Mouse (Mus musculus) megakaryocyte progenitor cell, adult 5-6 weeks (primary cell): Measurements from ENCODE around the gene Dvl1. TPM values are rescaled to one million over a fixed set of nuclear protein-coding genes. Genes with fewer than 3 reads are reported as not detected.

Source experiments
- ATAC-seq: replicated peaks from 2 replicates; pipeline ENCODE4 v1.8.0; 2016; ENCODE audit warnings: mild to moderate bottlenecking, moderate TSS enrichment, inconsistent platforms; ENCODE audit not compliant: poor library complexity
- total RNA-seq, 2 experiments: library from RNA; stranded (forward) in 1 of 2; stranded (reverse) in 1 of 2; fragments of 157-497, 149-512 nt in 1 of 2; fragments of 200-1000 nt in 1 of 2; gene quantifications; 2 replicates each; pipeline versions ENCODE4 v1.2.3 to v1.2.4; 2015 to 2017

Gene Dvl1
- total RNA-seq, 2 experiments from 2014 or later, result 9.6 to 13.0 TPM

DNA sequence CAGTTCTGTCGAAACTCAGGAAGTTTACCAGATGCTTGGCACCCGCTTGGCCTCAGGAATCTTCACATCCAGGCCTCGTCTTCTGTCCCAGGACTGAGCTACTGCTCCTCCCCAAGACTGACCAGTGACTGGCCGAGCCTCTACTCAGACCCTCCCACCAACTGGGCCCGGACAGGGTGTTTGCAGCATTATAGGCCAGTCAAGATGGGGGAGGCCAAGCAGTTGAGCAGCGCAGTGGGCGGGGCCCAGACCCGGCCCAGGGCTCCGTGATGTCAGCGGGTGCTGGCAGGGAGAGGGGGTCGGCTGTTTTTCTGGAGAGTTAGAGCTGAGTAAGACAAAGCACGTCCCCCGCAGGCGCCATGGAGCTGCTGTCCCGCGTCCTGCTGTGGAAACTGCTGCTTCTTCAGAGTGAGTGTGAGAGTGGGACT lies 7.7 kb upstream of the Dvl1 start, which contains the start of gene Mxra8:
Mxra8 (plus strand) TSS at position 198 of the 428 bp plus-strand sequence.
- ATAC-seq, result no peak

DNA sequence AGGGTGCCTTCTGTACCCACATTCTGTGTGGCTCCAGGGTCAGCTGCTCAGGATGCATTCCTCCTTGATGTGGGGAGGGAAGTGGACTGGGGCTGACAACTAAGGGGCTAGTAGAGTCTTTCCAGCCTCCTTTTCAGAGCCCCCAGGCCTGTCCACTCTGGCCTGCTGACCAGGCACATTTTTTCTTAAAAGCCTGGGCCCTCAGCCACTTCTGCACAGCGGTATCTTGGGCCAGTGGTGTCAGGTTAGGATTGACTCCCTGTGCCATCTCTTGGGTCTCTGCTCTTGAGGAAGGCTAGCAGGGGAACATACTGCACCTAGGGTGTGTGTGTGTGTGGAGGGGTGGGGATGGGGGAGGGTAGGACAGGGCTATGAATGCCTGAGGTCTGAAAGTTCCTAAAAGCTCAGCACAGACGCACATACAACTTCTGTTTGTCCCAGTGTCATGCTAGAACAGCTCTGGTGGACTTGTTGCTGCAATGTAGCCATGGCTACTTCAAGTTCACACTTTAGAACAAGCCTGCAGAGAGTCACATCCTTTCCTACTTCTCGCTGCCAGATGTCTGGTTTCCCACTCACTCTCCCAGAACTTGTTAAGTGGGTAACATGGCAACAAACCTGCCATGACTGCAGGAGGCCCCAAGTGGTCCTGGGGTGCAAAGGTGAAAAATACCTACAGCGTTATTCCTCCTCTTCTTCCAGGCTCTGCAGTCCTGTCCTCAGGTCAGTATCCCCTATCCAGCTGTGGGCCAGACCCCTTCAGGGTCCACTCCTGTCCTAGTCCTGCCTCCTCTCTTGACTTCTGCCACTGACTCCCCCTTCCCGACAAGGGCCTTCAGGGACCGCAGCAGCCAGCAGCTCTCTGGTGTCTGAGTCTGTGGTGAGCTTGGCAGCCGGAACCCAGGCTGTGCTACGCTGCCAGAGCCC lies 6.9 kb upstream of the Dvl1 start:
- ATAC-seq, result no peak

DNA sequence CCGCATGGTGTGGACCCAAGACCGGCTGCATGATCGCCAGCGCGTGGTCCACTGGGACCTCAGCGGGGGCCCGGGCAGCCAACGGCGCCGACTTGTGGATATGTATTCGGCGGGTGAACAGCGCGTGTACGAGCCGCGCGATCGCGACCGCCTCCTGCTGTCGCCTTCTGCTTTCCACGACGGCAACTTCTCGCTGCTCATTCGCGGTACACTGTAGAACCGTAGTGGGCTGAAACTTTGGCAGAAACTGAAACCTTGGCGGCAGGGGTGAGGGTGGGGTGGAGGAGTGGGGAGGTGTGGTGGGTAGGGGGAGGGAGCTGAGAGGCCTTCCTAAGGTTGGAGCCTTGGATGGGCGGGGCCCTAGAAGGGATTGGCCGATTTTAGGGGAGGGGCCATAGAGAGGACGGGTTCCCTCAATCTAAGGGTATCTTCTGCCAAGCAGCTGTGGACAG lies 6.2 kb upstream of the Dvl1 start:
- ATAC-seq, result peak; percentile 74

DNA sequence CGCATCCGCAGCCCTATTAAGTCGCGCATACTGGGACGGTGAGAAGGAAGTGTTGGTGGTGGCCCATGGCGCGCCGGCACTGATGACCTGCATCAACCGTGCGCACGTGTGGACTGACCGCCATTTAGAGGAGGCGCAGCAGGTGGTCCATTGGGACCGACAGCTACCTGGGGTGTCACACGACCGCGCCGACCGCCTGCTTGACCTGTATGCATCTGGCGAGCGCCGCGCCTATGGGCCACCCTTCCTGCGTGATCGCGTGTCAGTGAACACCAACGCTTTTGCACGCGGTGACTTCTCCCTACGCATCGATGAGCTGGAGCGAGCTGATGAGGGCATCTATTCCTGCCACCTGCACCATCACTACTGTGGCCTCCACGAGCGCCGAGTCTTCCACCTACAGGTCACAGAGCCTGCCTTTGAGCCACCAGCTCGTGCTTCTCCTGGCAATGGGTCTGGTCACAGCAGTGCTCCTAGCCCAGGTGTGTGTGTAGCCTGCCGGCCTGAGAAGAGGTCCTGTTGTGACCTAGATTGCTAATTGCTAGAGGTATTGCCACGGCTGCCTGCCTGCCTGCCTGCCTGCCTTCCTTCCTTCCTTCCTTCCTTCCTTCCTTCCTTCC lies 5.4 kb upstream of the Dvl1 start:
- ATAC-seq, result peak; percentile 3; the same call in 1 of the 2 replicates

DNA sequence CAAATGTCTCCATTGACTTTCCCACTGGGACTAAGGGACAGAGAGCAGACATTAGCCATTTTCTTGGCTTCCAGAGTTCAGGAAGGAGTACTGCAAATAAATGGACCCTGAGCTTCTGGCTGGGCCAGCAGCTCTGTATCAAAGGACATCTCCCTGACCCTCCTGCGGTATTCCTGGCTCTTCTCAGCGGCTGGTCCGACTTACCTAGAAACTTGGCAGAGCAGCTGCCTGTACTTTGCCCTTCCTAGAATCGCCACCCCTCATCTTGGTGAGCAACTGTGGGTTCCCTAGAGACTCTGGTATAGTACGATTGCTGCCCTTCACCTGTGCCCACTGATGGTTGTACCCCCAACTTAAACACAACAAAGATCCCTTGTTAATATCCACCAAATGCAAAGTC lies 4.0 kb upstream of the Dvl1 start:
- no peak for ATAC-seq

DNA sequence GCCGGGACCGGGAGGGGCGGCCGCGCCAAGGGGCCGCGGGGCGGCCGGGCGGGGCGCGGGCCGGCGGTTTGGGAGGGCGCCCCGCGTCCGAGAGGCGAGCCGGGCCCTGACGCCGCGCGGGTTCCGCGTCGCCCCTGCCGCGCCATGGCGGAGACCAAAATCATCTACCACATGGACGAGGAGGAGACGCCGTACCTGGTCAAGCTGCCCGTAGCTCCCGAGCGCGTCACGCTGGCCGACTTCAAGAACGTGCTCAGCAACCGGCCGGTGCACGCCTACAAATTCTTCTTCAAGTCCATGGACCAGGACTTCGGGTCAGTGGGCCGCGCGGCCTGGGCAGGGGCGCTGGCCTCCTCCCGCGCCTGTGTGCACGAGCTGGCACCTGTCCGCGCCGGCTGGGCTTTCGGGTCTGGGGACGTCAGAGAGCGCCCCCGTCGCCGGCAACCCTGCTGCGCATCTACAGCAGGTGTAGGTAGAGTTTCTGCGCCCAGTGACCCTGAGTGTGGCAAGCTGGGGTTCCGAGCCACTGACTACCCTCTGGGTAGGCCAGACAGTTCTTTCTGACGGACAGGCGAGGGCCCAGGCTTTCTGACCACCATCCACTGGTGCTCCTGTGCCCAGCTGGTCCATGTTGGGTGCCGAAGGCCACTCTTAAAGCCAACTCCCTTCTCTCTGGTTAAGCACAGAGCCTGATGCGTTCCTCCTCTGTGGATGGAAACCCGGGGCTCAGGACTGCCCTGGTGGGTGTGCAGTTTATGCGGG lies 570 bp downstream of the Dvl1 start:
- peak; percentile 21; the same call in 1 of the 2 replicates for ATAC-seq

DNA sequence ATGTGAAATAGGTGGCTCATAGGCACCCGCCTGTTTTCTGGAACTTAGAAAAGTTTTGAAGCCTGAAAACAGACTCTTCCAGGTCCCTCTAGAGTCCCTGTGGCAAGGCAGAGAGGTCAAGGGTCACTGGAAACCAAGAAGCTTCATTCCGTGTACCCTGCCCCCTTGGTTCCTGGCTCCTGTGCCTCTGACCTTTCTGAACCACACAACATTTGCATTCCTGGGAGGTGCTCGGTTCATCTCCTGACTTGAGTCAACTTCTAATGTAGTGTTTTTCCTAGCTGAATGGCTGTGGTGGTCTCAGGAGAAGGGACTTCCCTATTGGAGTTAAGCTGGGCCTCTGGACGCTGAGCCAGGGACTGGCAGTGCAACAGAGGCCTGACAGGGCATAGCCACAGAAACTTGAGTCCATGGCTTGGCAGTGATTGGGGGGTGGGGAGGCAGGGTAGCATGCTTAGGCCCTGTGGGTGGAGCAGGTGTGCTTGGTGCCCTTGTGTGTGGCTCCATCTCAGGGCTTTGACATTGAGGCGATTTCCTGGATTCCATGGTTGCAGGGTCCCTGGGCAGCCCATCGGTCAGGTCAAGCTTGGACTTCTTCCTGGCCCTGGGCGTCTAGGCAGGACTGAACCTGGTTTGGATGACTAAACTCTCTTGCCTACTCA lies 1.4 kb downstream of the Dvl1 start:
- no peak for ATAC-seq

DNA sequence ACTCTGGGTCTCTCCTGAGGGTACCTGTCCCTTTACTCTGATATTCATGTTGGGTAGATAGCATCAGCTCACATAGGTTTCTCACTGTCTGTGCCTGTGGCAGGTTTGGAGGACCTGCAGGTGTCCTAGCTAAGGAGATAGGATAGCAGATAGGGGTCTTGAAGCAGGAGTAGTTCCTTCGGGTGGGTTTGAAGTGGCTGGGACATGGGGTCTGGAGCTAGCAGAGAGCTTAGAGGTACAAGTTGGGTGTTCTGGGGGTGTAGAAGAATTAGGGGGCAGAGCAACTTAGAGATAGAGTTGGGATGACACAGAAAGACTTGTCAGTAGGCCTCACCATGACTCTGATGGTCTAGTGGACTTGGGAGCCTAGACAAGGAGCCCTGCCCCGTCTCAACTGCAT lies 2.2 kb downstream of the Dvl1 start:
- ATAC-seq, result no peak

DNA sequence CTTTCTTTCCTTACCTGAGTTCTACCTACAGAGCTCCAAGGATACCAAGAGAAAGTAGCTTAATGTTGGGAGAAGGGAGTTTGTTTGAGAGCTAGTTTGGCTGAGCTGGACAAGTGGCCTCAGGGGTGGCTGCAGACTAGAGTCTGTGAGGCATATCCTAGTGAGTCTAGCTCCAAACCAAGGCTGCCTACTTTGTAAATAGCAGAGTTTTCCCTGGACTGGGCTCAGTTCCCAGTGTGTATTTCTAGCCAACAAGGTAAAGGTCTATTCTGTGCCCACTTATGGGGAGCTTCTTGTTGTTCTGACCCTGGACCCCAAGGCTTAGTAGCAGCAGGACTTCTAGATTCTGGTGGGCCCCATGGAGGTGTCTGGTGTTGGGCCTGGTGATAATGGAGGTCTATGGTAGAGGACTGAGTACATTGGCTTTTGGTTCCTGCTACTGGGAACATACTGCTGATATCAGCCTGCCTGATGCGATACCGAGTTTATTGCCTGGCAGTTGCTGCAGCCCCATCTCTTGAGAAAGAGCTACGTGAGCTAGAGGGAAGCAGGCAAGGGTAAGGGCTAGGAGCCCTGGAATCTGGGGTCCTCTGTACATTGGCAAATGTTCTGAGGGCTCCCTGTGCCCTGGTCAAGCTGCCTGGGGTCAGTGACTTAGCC lies 2.7 kb downstream of the Dvl1 start:
- no peak for ATAC-seq

DNA sequence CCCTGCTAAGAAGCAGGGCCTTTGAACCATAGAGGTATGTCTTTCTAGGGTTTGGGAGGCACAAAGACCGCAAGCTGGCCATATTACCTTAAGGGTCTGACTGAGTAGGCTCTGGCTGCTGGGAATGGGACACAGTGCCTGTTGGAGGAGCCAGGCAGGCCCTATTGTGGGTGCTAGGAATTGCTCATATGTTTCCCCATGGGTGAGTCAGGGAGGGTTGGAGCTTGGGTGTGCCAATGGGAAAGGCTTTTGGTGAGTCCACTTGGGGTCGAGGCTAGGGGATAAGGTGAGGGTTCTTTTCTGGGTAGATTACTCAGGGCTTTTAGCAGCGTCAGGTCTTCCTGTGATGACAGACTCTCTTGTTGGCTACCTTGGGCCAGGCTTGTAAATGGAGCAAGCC lies 4.2 kb downstream of the Dvl1 start:
- no peak for ATAC-seq

DNA sequence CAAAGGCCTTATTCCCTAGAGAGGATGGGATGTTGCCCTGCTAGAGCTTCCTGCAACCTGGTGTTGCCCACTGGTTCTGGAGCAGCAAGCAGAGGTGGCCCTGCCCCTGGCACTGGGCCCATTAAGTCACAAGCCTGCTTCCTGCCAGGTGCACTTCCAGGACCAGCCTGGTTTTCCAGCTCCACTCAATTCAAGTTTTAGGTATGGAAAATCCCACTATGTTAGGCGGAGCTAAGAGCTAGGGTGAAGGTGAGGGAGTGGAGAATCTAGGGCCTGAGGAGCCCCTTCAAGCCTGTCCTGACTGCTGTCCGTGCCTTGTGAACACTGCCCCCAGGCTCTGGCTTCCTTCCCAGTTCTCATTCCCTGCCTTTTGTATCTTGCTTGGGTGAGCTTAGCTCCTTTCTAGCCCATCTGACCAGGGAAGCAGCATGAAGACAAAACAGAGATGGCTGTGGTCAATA lies 4.8 kb downstream of the Dvl1 start:
- no peak for ATAC-seq

DNA sequence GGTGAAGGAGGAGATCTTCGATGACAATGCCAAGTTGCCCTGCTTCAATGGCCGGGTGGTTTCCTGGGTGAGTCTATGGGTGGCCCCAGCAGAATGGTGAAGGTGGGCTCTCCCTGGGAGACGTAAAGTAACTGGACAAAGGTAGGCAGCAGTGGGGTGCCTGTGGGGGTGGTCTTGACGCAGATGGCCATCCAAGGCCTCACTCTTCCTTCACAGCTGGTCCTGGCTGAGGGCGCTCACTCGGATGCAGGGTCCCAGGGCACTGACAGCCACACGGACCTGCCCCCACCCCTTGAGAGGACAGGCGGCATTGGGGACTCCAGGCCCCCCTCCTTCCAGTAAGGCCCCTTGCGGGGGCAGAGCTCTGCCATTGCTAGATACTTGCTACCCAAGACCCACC lies 6.2 kb downstream of the Dvl1 start:
- no peak for ATAC-seq

DNA sequence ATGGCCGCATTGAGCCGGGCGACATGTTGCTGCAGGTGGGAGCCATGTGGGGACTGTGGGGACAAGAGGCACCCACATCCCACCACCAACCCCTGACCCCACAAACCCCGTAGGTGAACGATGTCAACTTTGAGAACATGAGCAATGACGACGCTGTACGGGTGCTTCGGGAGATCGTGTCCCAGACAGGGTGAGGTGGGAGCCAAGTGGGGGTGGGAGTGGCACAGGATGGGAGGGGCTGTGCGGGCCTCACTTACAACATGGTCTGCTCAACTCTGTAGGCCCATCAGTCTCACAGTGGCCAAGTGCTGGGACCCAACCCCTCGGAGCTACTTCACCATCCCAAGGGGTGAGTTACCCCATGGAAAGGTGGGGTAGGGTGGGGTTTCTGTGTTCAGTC lies 7.8 kb downstream of the Dvl1 start:
- ATAC-seq, result no peak

DNA sequence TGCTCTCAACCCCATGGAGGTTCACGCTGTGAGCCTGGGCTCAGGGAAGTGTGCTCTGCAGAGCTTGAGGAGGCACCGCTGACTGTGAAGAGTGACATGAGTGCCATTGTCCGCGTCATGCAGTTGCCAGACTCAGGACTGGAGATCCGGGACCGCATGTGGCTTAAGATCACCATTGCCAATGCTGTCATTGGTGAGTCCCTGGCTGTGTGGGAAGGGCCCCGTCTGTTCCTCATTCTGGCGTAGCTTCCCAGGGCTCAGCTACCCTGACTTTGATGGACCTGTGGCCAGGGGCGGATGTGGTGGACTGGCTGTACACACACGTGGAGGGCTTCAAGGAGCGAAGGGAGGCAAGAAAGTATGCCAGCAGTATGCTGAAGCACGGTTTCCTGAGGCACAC lies 8.9 kb downstream of the Dvl1 start:
- no peak for ATAC-seq

DNA sequence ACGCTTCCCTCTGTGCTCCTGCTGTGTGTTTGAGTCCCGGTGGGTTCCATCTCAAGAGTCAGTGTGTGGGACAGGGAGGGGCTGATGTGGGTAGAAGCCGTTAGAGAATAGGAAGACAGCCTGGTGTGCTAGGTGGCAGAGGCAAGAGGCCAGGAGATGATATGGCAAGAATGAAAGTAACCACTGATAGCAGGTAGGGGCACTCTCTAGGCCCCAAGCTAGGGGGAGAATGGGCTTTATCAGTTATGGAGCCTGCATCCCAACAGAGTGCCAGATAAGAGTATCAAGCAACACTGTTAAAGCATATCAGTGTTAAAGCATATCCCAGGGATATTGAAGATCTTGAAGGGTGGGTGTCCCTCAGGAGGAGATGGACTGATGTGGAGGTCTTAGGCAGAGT lies 9.7 kb downstream of the Dvl1 start:
- 0 out of 2 replicates have a peak, but pooled peaks have one; percentile 5 for ATAC-seq

DNA sequence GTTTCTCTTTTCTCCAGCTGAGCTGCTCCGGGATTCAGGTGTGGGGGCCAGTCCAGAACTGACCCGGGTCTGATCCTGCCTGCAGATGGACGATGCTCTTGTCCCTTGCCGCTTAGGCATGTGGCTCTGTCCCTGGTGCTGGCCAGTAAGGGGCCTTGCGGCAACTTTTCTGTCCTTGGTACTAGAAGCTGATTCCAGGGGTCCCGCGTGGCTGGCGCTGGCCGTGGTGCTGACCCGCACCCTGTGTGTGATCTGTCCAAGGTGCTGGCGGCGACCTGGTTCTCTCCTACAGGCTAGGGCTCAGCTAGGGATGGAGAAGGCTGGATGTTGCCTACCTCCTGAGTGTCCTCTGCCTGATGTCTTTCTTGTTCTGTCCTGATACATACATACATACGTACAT lies 12.1 kb downstream of the Dvl1 start:
- ATAC-seq, result peak; percentile 73

DNA sequence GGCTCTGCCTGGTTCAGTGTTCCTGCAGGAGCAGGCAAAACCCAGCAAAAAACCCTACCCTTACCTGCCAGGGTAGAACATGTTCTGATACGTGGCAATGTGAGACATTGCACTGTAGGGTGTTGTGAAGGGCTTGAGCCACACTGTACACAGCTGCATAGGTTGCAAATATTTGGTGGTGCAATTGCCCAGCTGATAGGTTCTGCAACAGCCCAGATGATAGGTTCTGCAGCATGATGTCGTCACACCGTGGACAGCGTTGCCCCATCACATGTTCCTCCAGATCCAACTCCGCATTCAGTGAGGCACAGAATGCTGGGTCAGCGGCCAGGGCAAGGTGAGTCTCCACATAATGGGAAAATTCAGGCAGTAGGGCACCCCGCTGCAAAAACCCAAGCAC lies 14.6 kb downstream of the Dvl1 start:
- peak; percentile 56 for ATAC-seq

DNA sequence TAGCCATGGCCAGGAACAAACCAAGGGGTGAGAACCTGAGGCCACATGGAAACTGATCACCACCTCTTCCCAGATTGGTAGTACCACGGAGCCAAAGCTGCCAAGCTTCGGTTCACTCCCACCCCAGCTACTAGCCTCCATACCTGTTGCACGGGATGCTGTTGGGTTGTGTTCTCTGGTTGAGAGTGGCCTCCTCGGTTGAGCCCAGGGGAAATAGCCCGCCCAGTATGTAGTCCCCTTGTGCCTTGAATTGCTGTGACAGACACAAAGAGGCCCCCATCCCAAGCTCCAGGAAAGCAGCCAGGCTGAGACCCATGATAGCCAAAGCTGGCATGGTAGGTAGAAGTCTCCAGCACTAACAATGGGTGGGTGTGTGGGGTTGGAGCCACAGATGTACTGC lies 15.8 kb downstream of the Dvl1 start, which contains the start of gene Tas1r3:
Tas1r3 (minus strand) TSS at position 362 of the 400 bp plus-strand sequence.
- ATAC-seq, result no peak

DNA sequence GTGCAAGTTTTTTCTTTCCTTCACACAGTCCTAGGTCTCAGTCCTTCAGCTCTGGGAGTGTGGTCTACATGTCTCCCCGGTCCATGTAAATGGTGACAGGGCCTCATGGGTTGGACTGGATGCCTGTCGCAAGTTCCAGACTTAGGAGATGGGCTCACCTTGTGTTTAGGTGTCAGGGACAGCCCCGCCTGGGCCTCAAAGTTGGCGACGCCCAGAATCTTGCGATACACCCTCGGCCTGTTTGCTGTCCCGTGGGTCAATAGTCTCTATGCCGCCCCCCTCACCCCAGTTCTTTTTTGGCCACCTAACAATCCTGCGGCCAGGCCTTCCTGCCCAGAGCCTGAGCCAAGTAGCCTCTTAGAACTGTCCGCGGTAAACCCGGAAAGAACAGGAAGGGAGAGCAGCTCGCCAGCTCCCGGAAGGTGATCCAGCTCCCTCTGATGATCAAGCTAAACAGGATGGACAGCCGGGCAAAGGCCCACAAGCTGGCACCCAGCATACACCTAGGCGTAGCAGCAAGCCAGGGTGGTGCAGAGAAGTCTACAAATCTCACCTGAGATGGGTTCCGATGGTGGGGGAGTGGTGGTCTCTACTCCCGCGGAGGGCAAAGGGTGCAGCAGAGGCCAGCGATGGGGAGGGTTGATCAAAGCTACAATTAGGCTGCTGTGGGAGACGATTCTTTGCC lies 21.6 kb downstream of the Dvl1 start:
- ATAC-seq, result peak; percentile 24
